Mouse (Mus musculus) kidney, postnatal 0 days (tissue): Measurements from ENCODE around the gene Ehd2. TPM values are rescaled to one million over a fixed set of nuclear protein-coding genes. Genes with fewer than 3 reads are reported as not detected.

ENCODE experiments used
- ATAC-seq: fragments of 200-750 bp; cut with Nextera tagmentation; replicated peaks from 2 replicates; pipeline ENCODE4 v1.8.0; 2017; ENCODE audit warnings: low read depth, moderate number of reproducible peaks, moderate TSS enrichment, moderate library complexity; ENCODE audit not compliant: low FRiP score
- DNase-seq: peaks from one replicate; pipeline ENCODE4 v3.0.0-alpha.2; 2016; ENCODE audit warnings: low spot score
- H3K27ac ChIP-seq: fragments of 300-500 bp; sonication (generic); 2 replicates; pipeline ENCODE4 v1.5.1; 2014; ENCODE audit warnings: mild to moderate bottlenecking
- H3K27me3 ChIP-seq: fragments of 300-500 bp; sonication (generic); 2 replicates; pipeline ENCODE4 v1.6.1; 2014; ENCODE audit warnings: low read length, mixed read lengths; ENCODE audit not compliant: insufficient read depth
- H3K36me3 ChIP-seq: fragments of 300-500 bp; sonication (generic); 2 replicates; pipeline ENCODE4 v1.6.1; 2014; ENCODE audit warnings: low read length, mixed read lengths; ENCODE audit not compliant: insufficient read depth
- H3K4me1 ChIP-seq: fragments of 300-500 bp; sonication (generic); replicated peaks from 2 replicates; pipeline ENCODE4 v1.6.1; 2014; ENCODE audit warnings: antibody characterized with exemption, low read length, mixed read lengths; ENCODE audit not compliant: insufficient read depth
- H3K4me2 ChIP-seq: fragments of 300-500 bp; sonication (generic); 2 replicates; pipeline ENCODE4 v1.6.1; 2014; ENCODE audit warnings: mild to moderate bottlenecking, low read length, moderate library complexity, mixed read lengths
- H3K4me3 ChIP-seq: fragments of 300-500 bp; sonication (generic); replicated peaks from 2 replicates; pipeline ENCODE4 v1.5.1; 2014; ENCODE audit warnings: low read depth, low read length
- H3K9ac ChIP-seq: fragments of 300-500 bp; sonication (generic); 2 replicates; pipeline ENCODE4 v1.6.1; 2014; ENCODE audit warnings: low read depth, low read length
- H3K9me3 ChIP-seq: fragments of 300-500 bp; sonication (generic); replicated peaks from 2 replicates; pipeline ENCODE4 v1.6.1; 2016; ENCODE audit warnings: low read length, inconsistent platforms, mixed read lengths
- CTCF ChIP-seq: IDR thresholded peaks from 2 replicates; pipeline ENCODE4 v1.5.1; 2016; ENCODE audit warnings: antibody characterized with exemption, low read depth, mild to moderate bottlenecking, moderate library complexity
- WGBS: fragments of 180-500 bp; shearing (Covaris S2); extraction: QIAGEN DNeasy Blood & Tissue Kit; methylation state at CpG from one replicate; pipeline ENCODE4 v1.1.7; 2014; 5-methylcytosine and 5-hydroxymethylcytosine counted together
- polyA plus RNA-seq: library from polyadenylated mRNA; unstranded; fragments of >200 nt; fragmentation: Nextera tagmentation; extraction: Ambion mirVana; gene quantifications from 2 replicates; pipeline ENCODE4 v1.2.1, GENCODE M21; 2015

Gene Ehd2
- polyA plus RNA-seq, 1 experiment from 2014 or later, result 24.6 TPM

- H3K4me1 ChIP-seq, result no peaks in the 10 kb centered on the region; the same call in 1 of the 2 replicates
- H3K27me3 ChIP-seq, result no peaks in the 10 kb centered on the region
- H3K9ac ChIP-seq, result no peak overlapping the region
- DNase-seq, result no peak
- H3K4me3 ChIP-seq, result no peak overlapping the region
- H3K36me3 ChIP-seq, result 0 out of 2 replicates have a peak, but pooled peaks cover 3% of the 10 kb centered on the region
- H3K9me3 ChIP-seq, result no peaks in the 10 kb centered on the region
- 0 out of 2 replicates have a peak overlapping the region, but pooled peaks have one; percentile 36 for H3K27ac ChIP-seq
- no peak overlapping the region for H3K4me2 ChIP-seq
- no peak for ATAC-seq
- WGBS, result 45% methylated on average over 4 of the region's 4 CpGs
- TF ChIP-seq CTCF, result no peak
Observed at GRCm38 (mm10) chr7:15961239-15961638, 6.1 kb downstream of the Ehd2 start.

- Histone ChIP-seq H3K27ac (no peak overlapping the region), H3K4me1 (no peaks in the 10 kb centered on the region; the same call in 1 of the 2 replicates)
- no peak for ATAC-seq
Observed at GRCm38 (mm10) chr7:15960691-15961090, 6.7 kb downstream of the Ehd2 start.

GRCm38 (mm10) chr7:15956143-15956542 is 11.2 kb downstream of the Ehd2 start:
- no peak overlapping the region for H3K4me2 ChIP-seq
- H3K4me3 ChIP-seq, result no peak overlapping the region
- ATAC-seq (no peak), DNase-seq (no peak)
- H3K9me3 ChIP-seq, result no peaks in the 10 kb centered on the region
- peak overlapping the region; percentile 50 for H3K27ac ChIP-seq
- 0 out of 2 replicates have a peak, but pooled peaks have one; percentile 8 for TF ChIP-seq CTCF
- WGBS, result 77% methylated on average over 5 of the region's 5 CpGs
- H3K4me1 ChIP-seq, result peaks cover 5% of the 10 kb centered on the region; the same call in 1 of the 2 replicates
- H3K36me3 ChIP-seq, result 0 out of 2 replicates have a peak, but pooled peaks cover 7% of the 10 kb centered on the region
- no peak overlapping the region for H3K9ac ChIP-seq
- H3K27me3 ChIP-seq, result no peaks in the 10 kb centered on the region

More at GRCm38 (mm10) chr7:15960691-15961090, 6.7 kb downstream of the Ehd2 start:
- TF ChIP-seq CTCF, result no peak
- 27% methylated on average over 4 of the region's 4 CpGs for WGBS
- DNase-seq, result no peak
- H3K4me3 ChIP-seq, result no peak overlapping the region
- H3K9ac ChIP-seq, result no peak overlapping the region
- H3K36me3 ChIP-seq, result 0 out of 2 replicates have a peak, but pooled peaks cover 3% of the 10 kb centered on the region
- no peaks in the 10 kb centered on the region for H3K9me3 ChIP-seq
- H3K27me3 ChIP-seq, result no peaks in the 10 kb centered on the region
- H3K4me2 ChIP-seq, result no peak overlapping the region

- TF ChIP-seq CTCF, result no peak
- peak overlapping the region; percentile 44 for H3K9ac ChIP-seq
- no peaks in the 10 kb centered on the region for H3K27me3 ChIP-seq
- 0 out of 2 replicates have a peak, but pooled peaks cover 5% of the 10 kb centered on the region for H3K4me1 ChIP-seq
- WGBS, result 19% methylated on average over 7 of the region's 7 CpGs
- H3K27ac ChIP-seq, result peak overlapping the region; percentile 50; the same call in 1 of the 2 replicates
- peak overlapping the region; percentile 62 for H3K4me2 ChIP-seq
- 0 out of 2 replicates have a peak, but pooled peaks cover 7% of the 10 kb centered on the region for H3K36me3 ChIP-seq
- H3K4me3 ChIP-seq, result peak overlapping the region; percentile 30
- no peaks in the 10 kb centered on the region for H3K9me3 ChIP-seq
- DNase-seq (no peak), ATAC-seq (no peak)
Observed at GRCm38 (mm10) chr7:15955509-15955908, 11.9 kb downstream of the Ehd2 start.

- DNase-seq, result peak; percentile 78
- Histone ChIP-seq H3K4me3 (peak overlapping the region; percentile 30), H3K4me2 (peak overlapping the region; percentile 62), H3K27ac (0 out of 2 replicates have a peak overlapping the region, but pooled peaks have one; percentile 50), H3K9me3 (no peaks in the 10 kb centered on the region), H3K27me3 (no peaks in the 10 kb centered on the region), H3K36me3 (0 out of 2 replicates have a peak, but pooled peaks cover 7% of the 10 kb centered on the region), H3K4me1 (0 out of 2 replicates have a peak, but pooled peaks cover 5% of the 10 kb centered on the region), H3K9ac (peak overlapping the region; percentile 44)
- WGBS, result 11% methylated on average over 19 of the region's 21 CpGs
- TF ChIP-seq CTCF, result no peak
- peak; percentile 64 for ATAC-seq
Observed at GRCm38 (mm10) chr7:15954978-15955443, 12.4 kb downstream of the Ehd2 start.

GRCm38 (mm10) chr7:15954436-15954835 is 12.9 kb downstream of the Ehd2 start:
- H3K4me3 ChIP-seq, result no peak overlapping the region
- no peak overlapping the region for H3K27ac ChIP-seq
- TF ChIP-seq CTCF, result no peak
- H3K4me1 ChIP-seq, result 0 out of 2 replicates have a peak, but pooled peaks cover 5% of the 10 kb centered on the region
- DNase-seq (no peak), ATAC-seq (no peak)
- H3K4me2 ChIP-seq, result no peak overlapping the region
- no peaks in the 10 kb centered on the region for H3K9me3 ChIP-seq
- H3K36me3 ChIP-seq, result 0 out of 2 replicates have a peak, but pooled peaks cover 7% of the 10 kb centered on the region
- no peak overlapping the region for H3K9ac ChIP-seq
- no peaks in the 10 kb centered on the region for H3K27me3 ChIP-seq
- WGBS, result 92% methylated on average over 7 of the region's 7 CpGs
